ENCODE assay signal across 19 mouse cellular contexts in genomic region chr17:86040221-86040984, GRCm38 (mm10).
DNase-seq lines count a peak whose midpoint lies in the region; ATAC-seq lines count a peak whose summit lies in the region.
"Had no signal": no experiment of that assay in that cellular context is flagged by ENCODE, and none has a peak within 500 bp of the region (broad histone marks: within the 10 kb centered on the region; RNA-seq: fewer than 3 reads in every experiment).

No protein-coding gene starts in this region.

- ATAC-seq in embryonic facial prominence, embryonic 13.5 days (ENCODE audit: insufficient number of reproducible peaks, insufficient read depth, low FRiP score, low TSS enrichment, low read depth), result no peak
- ATAC-seq in lung, embryonic 16.5 days (ENCODE audit: low read depth), result peak; percentile 31; the same call in 1 of the 2 replicates
- no peak for ATAC-seq in embryonic facial prominence, embryonic 14.5 days (ENCODE audit: low read depth)
- ATAC-seq: intestine, embryonic 15.5 days; lung, postnatal 0 days had no signal

- H3K27ac ChIP-seq in embryonic facial prominence, embryonic 13.5 days, result peak overlapping the region; percentile 71
- H3K27ac ChIP-seq in embryonic facial prominence, embryonic 10.5 days (replicated peaks), result no peak overlapping the region
- H3K27ac ChIP-seq in lung, embryonic 16.5 days (ENCODE audit: low read length), result no peak overlapping the region
- peak overlapping the region; percentile 65; the same call in 1 of the 2 replicates for H3K27ac ChIP-seq in embryonic facial prominence, embryonic 14.5 days (replicated peaks; ENCODE audit: low read depth, low read length)
- H3K27ac ChIP-seq: hindbrain, embryonic 14.5 days; intestine, embryonic 15.5 days; kidney, embryonic 15.5 days; liver, embryonic 14.5 days; midbrain, embryonic 12.5 days; neural tube, embryonic 12.5 days had no signal

- no peaks in the 10 kb centered on the region for H3K9me3 ChIP-seq in embryonic facial prominence, embryonic 13.5 days
- H3K9me3 ChIP-seq in embryonic facial prominence, embryonic 10.5 days, result no peaks in the 10 kb centered on the region
- H3K9me3 ChIP-seq in lung, embryonic 16.5 days (ENCODE audit: control insufficient read depth, low read length), result no peaks in the 10 kb centered on the region
- H3K9me3 ChIP-seq in embryonic facial prominence, embryonic 14.5 days (ENCODE audit: control insufficient read depth, low read length), result no peaks in the 10 kb centered on the region
- H3K9me3 ChIP-seq: intestine, embryonic 15.5 days; kidney, embryonic 15.5 days; midbrain, embryonic 12.5 days; neural tube, embryonic 12.5 days had no signal

- no peaks in the 10 kb centered on the region for H3K27me3 ChIP-seq in embryonic facial prominence, embryonic 13.5 days
- no peaks in the 10 kb centered on the region for H3K27me3 ChIP-seq in embryonic facial prominence, embryonic 10.5 days (replicated peaks; ENCODE audit: low read depth, poor library complexity, severe bottlenecking)
- no peaks in the 10 kb centered on the region for H3K27me3 ChIP-seq in lung, embryonic 16.5 days (ENCODE audit: control insufficient read depth, insufficient read depth, low read depth, low read length)
- H3K27me3 ChIP-seq in embryonic facial prominence, embryonic 14.5 days (replicated peaks; ENCODE audit: control insufficient read depth, insufficient read depth, low read length), result no peaks in the 10 kb centered on the region
- H3K27me3 ChIP-seq: intestine, embryonic 15.5 days; kidney, embryonic 15.5 days; midbrain, embryonic 12.5 days; neural tube, embryonic 12.5 days had no signal

- no peak for DNase-seq in embryonic facial prominence, embryonic 10.5 days (ENCODE audit: low spot score)
- DNase-seq in lung, postnatal 25 days (ENCODE audit: low spot score), result no peak
- DNase-seq in embryonic facial prominence, embryonic 14.5 days (ENCODE audit: low spot score), result peak; percentile 26
- no peak for DNase-seq in layer of hippocampus, adult 9-11 months
- no peak for DNase-seq in kidney, postnatal 10 days
- DNase-seq: adrenal gland, postnatal 14 days; heart, postnatal 36 days; right cerebral cortex, postnatal 14 days; spleen, adult 18-20 months; thymus, postnatal 25 days had no signal

- WGBS in embryonic facial prominence, embryonic 13.5 days, result 79% methylated on average over 13 of the region's 13 CpGs
- 82% methylated on average over 13 of the region's 13 CpGs for WGBS in embryonic facial prominence, embryonic 10.5 days
- 65% methylated on average over 13 of the region's 13 CpGs for WGBS in lung, embryonic 16.5 days
- 72% methylated on average over 13 of the region's 13 CpGs for WGBS in embryonic facial prominence, embryonic 14.5 days

- no peaks in the 10 kb centered on the region for H3K36me3 ChIP-seq in embryonic facial prominence, embryonic 13.5 days
- H3K36me3 ChIP-seq in embryonic facial prominence, embryonic 10.5 days (replicated peaks), result no peaks in the 10 kb centered on the region
- no peaks in the 10 kb centered on the region for H3K36me3 ChIP-seq in lung, embryonic 16.5 days (ENCODE audit: control insufficient read depth, insufficient read depth, low read length)
- H3K36me3 ChIP-seq in embryonic facial prominence, embryonic 14.5 days (ENCODE audit: control insufficient read depth, insufficient read depth, low read length), result no peaks in the 10 kb centered on the region
- H3K36me3 ChIP-seq: intestine, embryonic 15.5 days; kidney, embryonic 15.5 days; midbrain, embryonic 12.5 days; neural tube, embryonic 12.5 days had no signal

- H3K4me1 ChIP-seq in embryonic facial prominence, embryonic 13.5 days, result peaks cover 44% of the 10 kb centered on the region
- H3K4me1 ChIP-seq in embryonic facial prominence, embryonic 10.5 days, result peaks cover 32% of the 10 kb centered on the region
- peaks cover 20% of the 10 kb centered on the region for H3K4me1 ChIP-seq in lung, embryonic 16.5 days (replicated peaks; ENCODE audit: control insufficient read depth, insufficient read depth, low read length)
- peaks cover 35% of the 10 kb centered on the region for H3K4me1 ChIP-seq in embryonic facial prominence, embryonic 14.5 days (ENCODE audit: control insufficient read depth, insufficient read depth, low read length)
- H3K4me1 ChIP-seq: neural tube, embryonic 12.5 days had no signal

- no peak overlapping the region for H3K4me2 ChIP-seq in embryonic facial prominence, embryonic 13.5 days
- no peak overlapping the region for H3K4me2 ChIP-seq in lung, embryonic 16.5 days (ENCODE audit: low read depth, low read length)
- H3K4me2 ChIP-seq in embryonic facial prominence, embryonic 14.5 days (ENCODE audit: low read depth, low read length), result no peak overlapping the region
- H3K4me2 ChIP-seq: hindbrain, embryonic 14.5 days; intestine, embryonic 15.5 days; kidney, embryonic 15.5 days; midbrain, embryonic 12.5 days; neural tube, embryonic 12.5 days had no signal

- H3K9ac ChIP-seq in embryonic facial prominence, embryonic 13.5 days, result no peak overlapping the region
- no peak overlapping the region for H3K9ac ChIP-seq in lung, embryonic 16.5 days (ENCODE audit: low read length)
- no peak overlapping the region for H3K9ac ChIP-seq in embryonic facial prominence, embryonic 14.5 days (ENCODE audit: low read depth, low read length)
- H3K9ac ChIP-seq: hindbrain, embryonic 14.5 days; intestine, embryonic 15.5 days; kidney, embryonic 15.5 days; liver, embryonic 14.5 days; midbrain, embryonic 12.5 days; neural tube, embryonic 12.5 days had no signal

- no peak overlapping the region for H3K4me3 ChIP-seq in embryonic facial prominence, embryonic 13.5 days
- no peak overlapping the region for H3K4me3 ChIP-seq in embryonic facial prominence, embryonic 10.5 days
- H3K4me3 ChIP-seq in lung, embryonic 16.5 days (ENCODE audit: low read length), result no peak overlapping the region
- no peak overlapping the region for H3K4me3 ChIP-seq in embryonic facial prominence, embryonic 14.5 days (ENCODE audit: low read depth, low read length)
- H3K4me3 ChIP-seq: intestine, embryonic 15.5 days; kidney, embryonic 15.5 days; midbrain, embryonic 12.5 days; neural tube, embryonic 12.5 days had no signal

Comparison
In these comparisons a context has a peak if more than half of its experiments do, and no peak if none do; other contexts are left out.
1. H3K27ac ChIP-seq: peak in embryonic facial prominence, embryonic 13.5 days (single experiment) and embryonic facial prominence, embryonic 14.5 days (single experiment); none in embryonic facial prominence, embryonic 10.5 days (single experiment) and lung, embryonic 16.5 days (single experiment).